ENCODE assay signal across 8 mouse cellular contexts in genomic region chr2:157135014-157135413, GRCm38 (mm10). TPM values are rescaled to one million over a fixed set of nuclear protein-coding genes. Genes with fewer than 3 reads are reported as not detected.
DNase-seq lines count a peak whose midpoint lies in the region; ATAC-seq lines count a peak whose summit lies in the region.

Gene Samhd1, minus strand, starts transcription at chr2:157135265.

- peaks cover 16% of the 10 kb centered on the region for H3K4me1 ChIP-seq in heart, embryonic 13.5 days
- H3K4me1 ChIP-seq in liver, embryonic 12.5 days = peaks cover 57% of the 10 kb centered on the region
- H3K4me1 ChIP-seq in stomach, embryonic 15.5 days = peaks cover 7% of the 10 kb centered on the region

- H3K9ac ChIP-seq in heart, embryonic 13.5 days = peak within 1 kb of the TSS; percentile 88
- peak within 1 kb of the TSS; percentile 88 for H3K9ac ChIP-seq in liver, embryonic 12.5 days
- H3K9ac ChIP-seq in stomach, embryonic 15.5 days = peak within 1 kb of the TSS; percentile 52

- ATAC-seq in erythroid progenitor cell, adult 5-6 weeks (replicated peaks; ENCODE audit: low FRiP score, poor library complexity, severe bottlenecking) = peak; percentile 93
- ATAC-seq in heart, embryonic 13.5 days (ENCODE audit: extremely low read depth, insufficient number of reproducible peaks, low FRiP score, low TSS enrichment) = peak; percentile 91
- ATAC-seq in liver, embryonic 12.5 days = peak; percentile 98
- peak; percentile 93 for ATAC-seq in stomach, embryonic 15.5 days (ENCODE audit: insufficient read depth, low FRiP score, low read depth)

- H3K9me3 ChIP-seq in heart, embryonic 13.5 days = peaks cover 3% of the 10 kb centered on the region; the same call in 1 of the 2 replicates
- no peaks in the 10 kb centered on the region for H3K9me3 ChIP-seq in liver, embryonic 12.5 days (replicated peaks)
- no peaks in the 10 kb centered on the region for H3K9me3 ChIP-seq in stomach, embryonic 15.5 days

- under 1% methylated on average over 32 of the region's 32 CpGs for WGBS in heart, embryonic 13.5 days
- WGBS in liver, embryonic 12.5 days (ENCODE audit: insufficient replicate concordance) = under 1% methylated on average over 32 of the region's 32 CpGs
- under 1% methylated on average over 32 of the region's 32 CpGs for WGBS in stomach, embryonic 15.5 days

- DNase-seq in CD4-positive helper T cell, adult 2 months (ENCODE audit: low read depth, low spot score) = peak; percentile 94
- peak; percentile 68 for DNase-seq in brain, embryonic 18.5 days (ENCODE audit: low read depth, low spot score)
- peak; percentile 96 for DNase-seq in kidney, postnatal 10 days
- peak; percentile 96 for DNase-seq in natural killer cell, adult 2 months (ENCODE audit: low spot score in 2 of 2)

- H3K27ac ChIP-seq in heart, embryonic 13.5 days (replicated peaks) = peak within 1 kb of the TSS; percentile 83
- H3K27ac ChIP-seq in liver, embryonic 12.5 days = peak within 1 kb of the TSS; percentile 94
- peak within 1 kb of the TSS; percentile 80 for H3K27ac ChIP-seq in stomach, embryonic 15.5 days

- no peaks in the 10 kb centered on the region for H3K36me3 ChIP-seq in heart, embryonic 13.5 days
- no peaks in the 10 kb centered on the region for H3K36me3 ChIP-seq in liver, embryonic 12.5 days
- H3K36me3 ChIP-seq in stomach, embryonic 15.5 days = no peaks in the 10 kb centered on the region

- no peaks in the 10 kb centered on the region for H3K27me3 ChIP-seq in heart, embryonic 13.5 days (replicated peaks)
- H3K27me3 ChIP-seq in liver, embryonic 12.5 days (replicated peaks) = no peaks in the 10 kb centered on the region
- no peaks in the 10 kb centered on the region for H3K27me3 ChIP-seq in stomach, embryonic 15.5 days (replicated peaks)

- peak within 1 kb of the TSS; percentile 76 for H3K4me2 ChIP-seq in heart, embryonic 13.5 days
- peak within 1 kb of the TSS; percentile 91 for H3K4me2 ChIP-seq in liver, embryonic 12.5 days
- peak within 1 kb of the TSS; percentile 88 for H3K4me2 ChIP-seq in stomach, embryonic 15.5 days

- H3K4me3 ChIP-seq in heart, embryonic 13.5 days = peak within 1 kb of the TSS; percentile 77
- peak within 1 kb of the TSS; percentile 88 for H3K4me3 ChIP-seq in liver, embryonic 12.5 days
- H3K4me3 ChIP-seq in stomach, embryonic 15.5 days (replicated peaks) = peak within 1 kb of the TSS; percentile 76

RNA-seq across cellular contexts. Expression of gene Samhd1, which starts in this region (rescaled TPM):
- total RNA-seq in erythroid progenitor cell, adult 5-6 weeks (2015; ENCODE audit: low replicate concordance) = 82.5 and 112 TPM in 2 replicates
- total RNA-seq in erythroid progenitor cell, adult 5-6 weeks (2017; ENCODE audit: low replicate concordance) = 57.0 and 75.2 TPM in 2 replicates
- 15.9 and 16.4 TPM in 2 replicates for polyA plus RNA-seq in heart, embryonic 13.5 days (2015; fragmentation: Nextera tagmentation; extraction: Ambion mirVana)
- polyA plus RNA-seq in liver, embryonic 12.5 days (2016; fragmentation: Nextera tagmentation; extraction: Ambion mirVana) = 23.0 and 24.9 TPM in 2 replicates
- polyA plus RNA-seq in stomach, embryonic 15.5 days (2015; fragmentation: Nextera tagmentation; extraction: Ambion mirVana) = 27.1 and 28.9 TPM in 2 replicates

Comparison
In these comparisons a context has a peak if more than half of its experiments do, and no peak if none do; other contexts are left out.
1. Peak in every context shown above with its lines: DNase-seq, ATAC-seq, H3K4me3 ChIP-seq and H3K27ac ChIP-seq.